Mouse (Mus musculus): ENCODE measurements at regions not wholly inside any gene's neighbourhood (a gene's known extent, or its start where the extent isn't known, plus 50 kb on each side); places are given as distances from the start of the nearest gene placed in this dataset.

GRCm38 (mm10) chr13:37468304-37469178 is 123.5 kb downstream of the Ly86 start:
- no peak for DNase-seq

DNA sequence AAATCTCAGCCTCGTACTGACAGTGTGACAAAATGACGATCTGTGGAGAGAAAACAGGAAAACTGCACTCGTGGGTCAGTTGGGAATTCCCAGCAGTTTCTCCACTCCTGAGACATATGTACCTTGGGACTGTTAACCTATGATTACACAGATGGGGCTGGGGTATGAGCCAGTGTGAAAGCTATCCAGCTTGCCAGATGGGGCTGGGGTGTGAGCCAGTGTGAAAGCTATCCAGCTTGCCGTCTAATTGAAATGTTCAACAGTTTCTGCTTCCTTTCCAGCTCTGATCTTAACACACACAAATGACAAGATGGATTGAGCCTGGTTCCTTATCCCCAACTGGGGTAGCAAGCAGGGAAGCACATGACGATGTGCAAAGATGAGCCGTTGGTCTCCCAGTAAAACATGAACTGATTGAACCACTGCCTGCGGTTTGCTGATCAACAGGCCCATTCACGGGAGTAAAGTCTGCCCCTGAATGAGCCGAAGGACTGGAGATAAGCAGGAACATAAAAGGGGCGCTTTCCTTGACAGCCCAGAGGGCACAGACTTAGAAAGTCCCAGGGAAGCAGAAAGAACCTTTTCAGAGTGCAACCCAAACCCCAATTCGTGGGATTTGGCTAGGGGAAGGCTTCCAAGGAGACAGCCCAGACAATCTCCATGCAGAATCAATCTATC is 125.4 kb downstream of the Ly86 start:
- DNase-seq = no peak

DNA sequence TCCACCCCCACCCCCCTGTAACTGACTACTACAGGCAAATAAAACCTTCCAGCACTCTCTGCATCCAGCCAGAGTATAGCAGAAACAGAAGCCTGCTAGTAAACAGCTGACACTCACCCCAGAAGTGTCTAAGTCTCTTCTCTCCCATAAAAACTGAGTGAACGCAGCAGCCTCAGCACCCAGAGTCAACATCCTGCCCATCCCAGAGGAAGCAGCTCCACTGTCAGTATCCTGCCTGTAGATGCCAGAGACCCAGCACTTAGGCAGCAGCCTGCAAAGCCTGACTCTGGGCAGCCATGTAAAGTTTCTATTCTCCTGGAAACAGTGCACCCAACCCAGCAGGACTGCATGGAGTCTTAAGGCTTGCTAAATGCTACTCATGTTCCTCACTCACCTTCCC is 128.4 kb downstream of the Ly86 start:
- DNase-seq = no peak

GRCm38 (mm10) chr13:37475804-37476203 is 130.8 kb downstream of the Ly86 start:
- DNase-seq = no peak

DNA sequence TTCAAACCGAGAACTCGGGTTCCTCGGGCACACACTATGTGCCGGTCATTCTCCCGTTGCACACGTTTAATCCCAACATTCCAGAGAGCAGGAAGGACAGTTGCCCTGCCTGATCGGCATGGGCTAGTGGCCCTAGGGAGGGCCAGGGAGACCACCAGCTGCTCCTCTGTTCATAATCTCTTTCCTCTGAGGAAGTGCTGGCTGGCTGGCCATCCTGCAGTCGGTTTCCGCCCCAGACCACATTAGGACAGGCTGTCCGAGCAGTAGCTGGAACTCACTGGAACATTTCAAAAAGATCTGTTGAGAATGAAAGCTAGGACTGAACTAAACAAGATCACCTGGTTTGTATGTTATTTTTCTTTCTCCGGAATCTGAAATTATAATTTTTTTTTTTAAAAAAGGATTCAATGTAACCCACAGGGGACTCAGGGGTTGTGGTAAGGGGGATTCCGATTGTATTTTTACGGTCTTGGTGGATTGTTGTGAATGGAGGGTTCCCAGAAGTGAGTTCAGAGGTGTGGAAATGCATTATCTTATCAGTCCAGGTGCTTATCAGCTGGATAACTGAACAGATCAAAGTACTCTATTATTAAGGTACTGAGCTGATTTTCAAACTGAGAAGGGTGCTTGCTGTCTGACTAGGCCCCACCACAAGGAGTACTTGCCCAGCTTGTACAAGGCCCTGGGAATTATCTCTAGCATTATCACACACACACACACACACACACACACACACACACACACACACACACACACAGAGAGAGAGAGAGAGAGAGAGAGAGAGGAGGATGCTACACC is 131.4 kb downstream of the Ly86 start:
- peak; percentile 38 for DNase-seq

- no peak for DNase-seq
Observed at GRCm38 (mm10) chr13:37477342-37477741, 132.3 kb downstream of the Ly86 start.

DNA sequence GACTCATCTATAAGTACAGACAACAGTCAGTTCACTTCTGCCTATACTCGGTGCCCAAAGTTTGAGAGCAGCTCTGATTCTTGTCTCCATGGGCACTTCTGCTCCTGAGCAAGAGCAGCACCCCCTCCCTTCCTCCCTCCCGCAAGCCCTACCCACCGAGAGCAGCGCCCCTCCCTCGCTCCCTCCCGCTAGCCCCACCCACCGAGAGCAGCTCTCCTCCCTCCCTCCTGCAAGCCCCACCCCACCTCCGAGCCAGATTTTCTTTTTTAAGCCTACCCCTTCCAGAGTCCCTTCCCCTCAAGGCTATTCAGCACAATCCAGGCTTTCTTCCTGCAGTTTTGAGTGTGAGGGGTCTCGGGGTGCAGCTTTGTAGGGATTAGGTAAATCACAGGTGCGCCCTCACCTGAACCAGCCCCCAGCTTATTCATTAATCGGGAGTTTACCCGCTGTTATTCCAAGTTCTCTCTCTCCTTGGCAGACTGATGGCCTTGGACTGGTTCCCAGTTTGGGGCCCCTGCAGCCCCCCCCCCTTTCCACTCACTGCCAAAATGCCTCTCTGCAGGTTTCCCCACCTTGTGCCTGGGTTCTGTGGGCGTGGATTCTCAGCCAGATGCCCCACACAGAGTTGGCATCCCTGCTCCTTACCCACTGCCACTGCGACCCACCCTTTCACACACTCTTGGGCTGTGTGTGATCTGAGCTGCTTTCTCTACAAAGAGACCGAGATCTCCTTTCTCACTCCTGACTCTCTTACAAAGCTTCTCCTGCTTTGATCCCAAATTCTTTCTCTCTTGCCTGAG is 132.9 kb downstream of the Ly86 start:
- DNase-seq = peak; percentile 75

- no peak for DNase-seq
Observed at GRCm38 (mm10) chr13:37479182-37479691, 134.2 kb downstream of the Ly86 start.

- DNase-seq = no peak
Observed at GRCm38 (mm10) chr13:37481514-37481913, 136.5 kb downstream of the Ly86 start.

- DNase-seq = peak; percentile 45
Observed at GRCm38 (mm10) chr13:37482038-37482437, 137.0 kb downstream of the Ly86 start.

DNA sequence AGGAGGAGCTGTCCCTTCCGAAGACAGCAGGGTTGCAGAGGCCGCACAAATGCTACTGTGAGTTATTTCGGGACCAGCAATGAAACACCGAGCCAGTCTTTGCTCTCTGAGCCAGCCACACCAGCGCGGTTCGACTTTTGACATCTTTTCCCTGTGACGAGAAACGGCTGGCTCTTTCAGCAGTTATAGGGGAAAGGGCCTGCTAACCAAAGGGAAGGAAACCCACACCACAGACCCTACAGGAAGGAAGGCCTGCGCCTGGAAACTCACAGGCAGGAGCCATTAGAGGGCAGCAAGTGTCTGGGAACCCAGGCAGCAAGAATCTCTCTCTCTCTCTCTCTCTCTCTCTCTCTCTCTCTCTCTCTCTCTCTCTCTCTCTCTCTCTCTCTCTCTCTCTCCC is 137.6 kb downstream of the Ly86 start:
- peak; percentile 75 for DNase-seq

DNA sequence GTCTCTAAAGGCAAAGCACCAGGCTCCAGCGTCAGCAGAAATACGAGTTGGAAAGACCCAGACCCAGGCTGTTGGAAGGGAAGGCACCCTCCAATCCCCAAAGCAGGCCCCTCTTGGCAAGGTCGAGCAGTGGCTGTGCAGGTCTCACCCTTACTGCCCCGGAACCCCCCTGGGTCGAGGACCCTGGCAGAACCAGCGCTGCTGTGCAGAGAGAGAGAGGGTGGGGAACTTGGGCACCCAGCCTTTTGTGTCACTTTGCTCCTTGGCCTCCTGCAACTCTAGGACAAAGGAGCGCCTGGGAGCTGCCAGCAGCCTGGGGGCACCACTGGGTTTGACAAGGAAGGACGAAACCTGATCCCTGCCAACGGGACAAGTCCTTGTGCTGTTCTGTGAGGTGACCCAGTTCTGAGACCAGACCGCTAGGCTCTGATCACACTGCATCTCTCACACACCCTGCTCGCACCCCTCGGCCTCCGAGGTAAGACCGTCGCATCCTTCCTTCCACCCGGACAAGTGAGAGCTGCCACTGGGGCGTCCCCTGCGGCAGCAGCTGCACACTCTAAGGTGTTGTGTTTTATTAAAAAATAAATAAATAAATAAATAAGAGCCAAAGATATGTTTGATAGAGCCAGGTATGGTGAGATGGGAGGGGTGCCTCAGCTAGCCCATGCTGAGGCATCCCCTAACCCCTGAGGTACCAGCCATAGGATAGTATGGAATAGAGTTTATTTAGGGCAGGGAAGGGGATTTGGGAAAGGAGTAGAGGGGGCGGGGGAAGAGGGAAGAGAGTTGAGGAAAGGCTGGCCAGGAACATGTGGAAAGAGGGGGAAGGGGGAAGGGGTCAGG is 138.2 kb downstream of the Ly86 start:
- peak; percentile 66 for DNase-seq

DNA sequence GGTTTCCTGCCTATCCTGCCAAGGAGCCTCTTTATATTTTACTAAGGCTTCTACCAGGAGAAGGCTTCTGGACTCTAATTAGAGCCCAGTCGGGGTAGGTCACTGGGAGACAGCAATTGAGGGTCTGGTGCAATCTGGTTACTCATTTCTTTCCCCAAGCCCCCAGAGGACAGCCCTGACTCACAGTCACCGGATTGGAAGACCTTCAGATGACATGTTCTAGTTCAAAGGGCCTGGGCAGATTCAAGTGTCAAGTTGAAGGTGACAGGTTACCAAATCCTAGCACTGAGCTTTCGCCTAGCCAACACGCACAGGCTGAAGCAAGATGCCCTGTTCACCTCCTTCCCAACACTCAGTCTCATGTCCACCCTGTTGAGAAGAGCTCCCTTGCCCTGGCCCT is 139.6 kb downstream of the Ly86 start:
- DNase-seq = no peak

DNA sequence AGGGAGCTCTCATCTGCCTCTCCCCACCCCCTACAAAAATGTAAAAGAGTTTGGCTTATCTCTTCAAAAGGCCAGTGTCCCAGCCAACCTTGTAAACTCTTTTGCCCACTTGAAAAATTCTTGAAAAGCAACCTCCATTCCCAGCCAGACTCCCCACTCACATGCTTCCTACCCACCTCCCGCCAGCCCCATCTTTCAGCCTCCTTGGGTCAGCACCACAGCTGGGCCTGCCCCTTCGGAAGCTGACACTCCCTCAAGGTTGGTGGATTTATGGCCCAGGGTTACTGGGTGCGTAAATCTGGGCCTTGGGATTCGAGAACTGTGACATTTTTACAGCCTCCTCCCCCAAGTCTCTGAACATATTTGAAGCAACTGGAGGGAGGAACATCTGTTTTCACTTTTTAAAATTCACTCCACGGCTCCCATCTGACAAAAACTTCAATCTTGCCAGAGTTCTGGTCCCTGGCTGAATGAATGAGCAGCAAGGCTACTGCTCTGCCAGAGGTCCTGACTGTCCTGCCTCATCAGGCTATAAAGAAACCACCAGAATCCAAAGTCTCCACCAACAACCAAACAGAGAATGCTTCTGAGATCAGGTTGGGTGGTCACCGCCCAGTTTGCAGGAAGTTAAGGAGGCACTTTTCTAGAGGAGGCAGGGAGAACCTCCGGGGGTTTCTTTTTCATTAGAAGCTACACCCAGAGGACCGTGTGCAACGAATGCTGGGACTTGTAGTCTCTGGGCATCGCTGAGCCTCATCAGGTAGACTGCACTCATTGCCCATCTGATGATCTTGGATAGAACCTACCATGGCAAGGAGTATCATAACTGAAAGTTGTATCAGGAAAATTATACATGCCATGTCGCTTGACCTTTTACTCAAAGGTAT is 147.3 kb downstream of the Ly86 start:
- DNase-seq = no peak

- no peak for DNase-seq
Observed at GRCm38 (mm10) chr13:37493331-37493730, 148.3 kb downstream of the Ly86 start.

- DNase-seq = no peak
Observed at GRCm38 (mm10) chr13:37495272-37495932, 150.4 kb downstream of the Ly86 start.

DNA sequence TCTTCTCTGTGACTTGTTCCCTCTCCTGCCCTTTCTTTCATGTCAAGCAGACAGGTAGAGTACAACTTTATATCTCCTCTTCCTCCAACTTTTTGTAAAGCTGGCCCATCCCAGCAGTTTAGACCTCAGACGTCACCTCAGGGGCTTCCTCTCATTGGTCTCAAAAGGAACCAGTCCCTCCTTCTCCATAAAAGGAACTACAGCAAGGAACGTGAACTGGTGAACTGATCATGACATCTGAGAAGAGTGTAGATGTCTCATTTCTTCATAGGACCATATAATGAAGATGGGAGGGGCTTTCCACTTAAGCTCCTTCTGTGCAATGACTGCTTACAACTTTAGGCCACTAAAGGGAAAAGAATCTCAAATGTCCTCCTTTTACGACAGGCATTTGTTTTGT is 153.0 kb downstream of the Ly86 start:
- DNase-seq = no peak

GRCm38 (mm10) chr13:37500668-37501286 is 155.8 kb downstream of the Ly86 start:
- no peak for DNase-seq

DNA sequence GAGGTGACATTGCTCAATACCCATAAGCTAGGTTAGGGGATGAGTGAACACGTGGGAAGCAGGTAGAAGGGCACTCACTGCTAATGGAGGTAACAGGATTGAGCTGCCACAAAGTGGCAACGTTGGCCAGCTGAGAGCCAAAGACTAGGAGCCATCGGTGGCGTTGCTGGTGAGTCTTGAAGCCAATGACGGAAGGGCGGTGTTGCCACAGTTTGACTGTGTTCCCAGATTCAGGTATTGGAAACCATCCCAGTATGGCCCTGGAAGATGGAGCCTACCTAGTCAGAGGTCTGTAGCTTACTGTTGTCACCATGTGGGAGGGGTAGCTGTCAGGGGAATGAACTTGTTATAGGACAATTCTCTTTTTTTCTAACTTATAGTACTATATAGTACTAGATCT is 158.4 kb downstream of the Ly86 start:
- DNase-seq = no peak

All from kidney, adult 18-20 months (tissue).